Mouse (Mus musculus) midbrain, postnatal 0 days (tissue): ENCODE data around the gene Slc37a3. TPM values are rescaled to one million over a fixed set of nuclear protein-coding genes. Genes with fewer than 3 reads are reported as not detected.
A peak's percentile ranks its signal among the peaks of the same experiment; 100 is the strongest.

Experiments
- ATAC-seq: fragments of 200-750 bp; cut with Nextera tagmentation; 2 replicates; pipeline ENCODE4 v1.8.0; 2017; ENCODE audit warnings: moderate number of reproducible peaks, mild to moderate bottlenecking, moderate TSS enrichment, moderate library complexity; ENCODE audit not compliant: low FRiP score
- DNase-seq: peaks from one replicate; pipeline ENCODE4 v3.0.0-alpha.2; 2015; ENCODE audit warnings: low spot score
- H3K27ac ChIP-seq: fragments of 300-500 bp; sonication (generic); 2 replicates; pipeline ENCODE4 v1.5.1; 2014; ENCODE audit warnings: low read depth, mild to moderate bottlenecking, low read length, mixed read lengths
- H3K27me3 ChIP-seq: fragments of 300-500 bp; sonication (generic); 2 replicates; pipeline ENCODE4 v1.6.1; 2014; ENCODE audit warnings: low read length, control low read depth, mixed read lengths; ENCODE audit not compliant: insufficient read depth
- H3K36me3 ChIP-seq: fragments of 300-500 bp; sonication (generic); 2 replicates; pipeline ENCODE4 v1.6.1; 2014; ENCODE audit warnings: low read length, control low read depth, mixed read lengths; ENCODE audit not compliant: insufficient read depth
- H3K4me1 ChIP-seq: fragments of 300-500 bp; sonication (generic); 2 replicates; pipeline ENCODE4 v1.6.1; 2014; ENCODE audit warnings: mild to moderate bottlenecking, control low read depth, antibody characterized with exemption, low read length, mixed read lengths; ENCODE audit not compliant: insufficient read depth
- H3K4me2 ChIP-seq: fragments of 300-500 bp; sonication (generic); 2 replicates; pipeline ENCODE4 v1.6.1; 2014; ENCODE audit warnings: low read depth, mild to moderate bottlenecking, low read length, mixed read lengths; ENCODE audit not compliant: poor library complexity, severe bottlenecking
- H3K4me3 ChIP-seq: fragments of 300-500 bp; sonication (generic); 2 replicates; pipeline ENCODE4 v1.5.1; 2014; ENCODE audit warnings: low read depth, mild to moderate bottlenecking, low read length, moderate library complexity
- H3K9ac ChIP-seq: fragments of 300-500 bp; sonication (generic); replicated peaks from 2 replicates; pipeline ENCODE4 v1.6.1; 2014; ENCODE audit warnings: mild to moderate bottlenecking, low read length, moderate library complexity, mixed read lengths; ENCODE audit not compliant: poor library complexity, severe bottlenecking
- H3K9me3 ChIP-seq: fragments of 300-500 bp; sonication (generic); 2 replicates; pipeline ENCODE4 v1.6.1; 2016; ENCODE audit warnings: low read length, control low read depth
- CTCF ChIP-seq: IDR thresholded peaks from 2 replicates; pipeline ENCODE4 v1.5.1; 2016; ENCODE audit warnings: antibody characterized with exemption, mild to moderate bottlenecking
- WGBS: fragments of 180-500 bp; shearing (Covaris S2); extraction: QIAGEN DNeasy Blood & Tissue Kit; methylation state at CpG from one replicate; pipeline ENCODE4 v1.1.7; 2014; 5-methylcytosine and 5-hydroxymethylcytosine counted together
- polyA plus RNA-seq: library from polyadenylated mRNA; unstranded; fragments of >200 nt; fragmentation: Nextera tagmentation; extraction: Ambion mirVana; gene quantifications from 2 replicates; pipeline ENCODE4 v1.2.1, GENCODE M21; 2015
- total RNA-seq: library from RNA; depleted of rRNA; stranded (reverse); fragments of >200 nt; gene quantifications from 2 replicates; pipeline ENCODE4 v1.2.3, GENCODE M21; 2014

Gene Slc37a3
- total and polyA plus RNA-seq, 2 experiments from 2014 or later: 38.1 to 54.6 TPM

GRCm38 (mm10) chr6:39338359-39338758 lies 39.1 kb downstream of the Slc37a3 start:
- Histone ChIP-seq H3K27ac (no peak overlapping the region), H3K4me2 (no peak overlapping the region), H3K36me3 (peaks cover 28% of the 10 kb centered on the region), H3K27me3 (no peaks in the 10 kb centered on the region), H3K4me1 (no peaks in the 10 kb centered on the region), H3K9ac (no peak overlapping the region), H3K4me3 (no peak overlapping the region), H3K9me3 (no peaks in the 10 kb centered on the region)
- DNase-seq (no peak), ATAC-seq (no peak)
- 91% methylated on average over 8 of the region's 8 CpGs for WGBS
- no peak for TF ChIP-seq CTCF

- no peaks in the 10 kb centered on the region for H3K9me3 ChIP-seq
- 92% methylated on average over 3 of the region's 3 CpGs for WGBS
- H3K27me3 ChIP-seq: no peaks in the 10 kb centered on the region
- no peak for TF ChIP-seq CTCF
- no peak overlapping the region for H3K4me3 ChIP-seq
- H3K4me2 ChIP-seq: no peak overlapping the region
- no peak overlapping the region for H3K9ac ChIP-seq
- DNase-seq (no peak), ATAC-seq (no peak)
- no peak overlapping the region for H3K27ac ChIP-seq
- H3K4me1 ChIP-seq: no peaks in the 10 kb centered on the region
- peaks cover 28% of the 10 kb centered on the region for H3K36me3 ChIP-seq
These were observed 42.6 kb downstream of the Slc37a3 start for GRCm38 (mm10) chr6:39334873-39335272.

GRCm38 (mm10) chr6:39334224-39334623 lies 43.3 kb downstream of the Slc37a3 start:
- TF ChIP-seq CTCF: no peak
- no peak for ATAC-seq
- no peaks in the 10 kb centered on the region for H3K27me3 ChIP-seq

GRCm38 (mm10) chr6:39331998-39332700 lies 45.3 kb downstream of the Slc37a3 start:
- H3K36me3 ChIP-seq: peaks cover 15% of the 10 kb centered on the region
- no peaks in the 10 kb centered on the region for H3K4me1 ChIP-seq
- WGBS: 74% methylated on average over 7 of the region's 7 CpGs
- no peak overlapping the region for H3K9ac ChIP-seq
- no peaks in the 10 kb centered on the region for H3K27me3 ChIP-seq
- H3K9me3 ChIP-seq: no peaks in the 10 kb centered on the region
- no peak overlapping the region for H3K4me2 ChIP-seq
- no peak for DNase-seq
- TF ChIP-seq CTCF: no peak
- ATAC-seq: no peak
- no peak overlapping the region for H3K27ac ChIP-seq
- no peak overlapping the region for H3K4me3 ChIP-seq

More at GRCm38 (mm10) chr6:39334224-39334623, 43.3 kb downstream of the Slc37a3 start:
- H3K4me1 ChIP-seq: no peaks in the 10 kb centered on the region
- no peak for DNase-seq
- no peak overlapping the region for H3K9ac ChIP-seq
- no peaks in the 10 kb centered on the region for H3K9me3 ChIP-seq
- no peak overlapping the region for H3K4me2 ChIP-seq
- no peak overlapping the region for H3K27ac ChIP-seq
- WGBS: 88% methylated on average over 7 of the region's 7 CpGs
- no peak overlapping the region for H3K4me3 ChIP-seq
- H3K36me3 ChIP-seq: peaks cover 28% of the 10 kb centered on the region

GRCm38 (mm10) chr6:39330981-39331380 lies 46.5 kb downstream of the Slc37a3 start:
- Histone ChIP-seq H3K9me3 (no peaks in the 10 kb centered on the region), H3K27me3 (no peaks in the 10 kb centered on the region), H3K4me2 (no peak overlapping the region), H3K4me1 (no peaks in the 10 kb centered on the region), H3K9ac (no peak overlapping the region), H3K27ac (no peak overlapping the region), H3K4me3 (no peak overlapping the region), H3K36me3 (peaks cover 7% of the 10 kb centered on the region; the same call in 1 of the 2 replicates)
- WGBS: 92% methylated on average over 7 of the region's 7 CpGs
- DNase-seq: no peak
- no peak for TF ChIP-seq CTCF
- no peak for ATAC-seq

DNA sequence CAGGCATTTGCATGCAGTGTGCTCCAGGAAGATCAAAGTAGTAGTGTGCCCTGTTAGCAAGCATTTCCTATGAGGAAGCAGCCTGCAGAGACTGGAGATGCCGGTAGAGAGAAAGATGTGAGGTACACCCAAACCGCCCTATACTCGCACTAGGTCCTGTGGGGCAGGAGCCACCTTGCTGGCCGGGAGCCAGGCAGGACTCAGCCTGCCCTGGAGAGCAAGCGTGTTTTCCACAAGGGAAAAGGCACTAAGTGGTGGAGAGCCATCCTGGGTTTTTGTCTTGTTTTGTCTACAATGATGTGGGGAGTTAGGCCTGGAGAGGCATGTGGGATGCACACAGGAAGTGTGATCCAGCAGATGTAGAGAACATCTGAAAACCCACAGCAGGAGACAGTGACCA lies 57.2 kb downstream of the Slc37a3 start:
- Histone ChIP-seq H3K36me3 (no peaks in the 10 kb centered on the region), H3K27me3 (no peaks in the 10 kb centered on the region), H3K9me3 (no peaks in the 10 kb centered on the region), H3K27ac (no peak overlapping the region), H3K4me1 (no peaks in the 10 kb centered on the region), H3K4me2 (no peak overlapping the region), H3K4me3 (no peak overlapping the region), H3K9ac (0 out of 2 replicates have a peak overlapping the region, but pooled peaks have one; percentile 24)
- DNase-seq (no peak), ATAC-seq (no peak)
- TF ChIP-seq CTCF: no peak
- 76% methylated on average over 5 of the region's 5 CpGs for WGBS
